Mouse (Mus musculus) liver, embryonic 11.5 days (tissue): Measurements from ENCODE around the gene Fgfr2. TPM values are rescaled to one million over a fixed set of nuclear protein-coding genes. Genes with fewer than 3 reads are reported as not detected.

ENCODE experiments used
- ATAC-seq: fragments of 200-750 bp; cut with Nextera tagmentation; replicated peaks from 2 replicates; pipeline ENCODE4 v1.8.0; 2017; ENCODE audit warnings: moderate number of reproducible peaks, mild to moderate bottlenecking, moderate TSS enrichment, moderate library complexity; ENCODE audit not compliant: low FRiP score
- DNase-seq: peaks from one replicate; pipeline ENCODE4 v3.0.0-alpha.2; 2017; ENCODE audit warnings: low spot score
- H3K27ac ChIP-seq: fragments of 300-500 bp; sonication (generic); 2 replicates; pipeline ENCODE4 v1.5.1; 2014; ENCODE audit warnings: mild to moderate bottlenecking, low read depth, low read length, control low read depth
- H3K27me3 ChIP-seq: fragments of 300-500 bp; sonication (generic); replicated peaks from 2 replicates; pipeline ENCODE4 v1.6.1; 2014; ENCODE audit warnings: low read length, mixed read lengths; ENCODE audit not compliant: control insufficient read depth, insufficient read depth
- H3K36me3 ChIP-seq: fragments of 300-500 bp; sonication (generic); 2 replicates; pipeline ENCODE4 v1.6.1; 2014; ENCODE audit warnings: mild to moderate bottlenecking, low read length, moderate library complexity, mixed read lengths; ENCODE audit not compliant: control insufficient read depth, insufficient read depth
- H3K4me1 ChIP-seq: fragments of 300-500 bp; sonication (generic); replicated peaks from 2 replicates; pipeline ENCODE4 v1.6.1; 2014; ENCODE audit warnings: low read length, mixed read lengths; ENCODE audit not compliant: control insufficient read depth, insufficient read depth
- H3K4me2 ChIP-seq: fragments of 300-500 bp; sonication (generic); 2 replicates; pipeline ENCODE4 v1.6.1; 2014; ENCODE audit warnings: mild to moderate bottlenecking, control low read depth, moderate library complexity
- H3K4me3 ChIP-seq: fragments of 300-500 bp; sonication (generic); 2 replicates; pipeline ENCODE4 v1.5.1; 2014; ENCODE audit warnings: low read depth, low read length, control low read depth
- H3K9ac ChIP-seq: fragments of 300-500 bp; sonication (generic); 2 replicates; pipeline ENCODE4 v1.6.1; 2014; ENCODE audit warnings: low read depth, low read length, control low read depth
- H3K9me3 ChIP-seq: fragments of 300-500 bp; sonication (generic); 2 replicates; pipeline ENCODE4 v1.6.1; 2016; ENCODE audit warnings: low read length, inconsistent platforms, mixed read lengths; ENCODE audit not compliant: control insufficient read depth
- WGBS: fragments of 180-500 bp; shearing (Covaris S2); extraction: QIAGEN DNeasy Blood & Tissue Kit; methylation state at CpG from one replicate; pipeline ENCODE4 v1.1.7; 2014; 5-methylcytosine and 5-hydroxymethylcytosine counted together
- polyA plus RNA-seq: library from polyadenylated mRNA; unstranded; fragments of >200 nt; fragmentation: Nextera tagmentation; extraction: Ambion mirVana; gene quantifications from 2 replicates; pipeline ENCODE4 v1.2.1, GENCODE M21; 2014

The Fgfr2 gene
- polyA plus RNA-seq, 1 experiment from 2014 or later = 32.6 TPM

GRCm38 (mm10) chr7:132110308-132110707 is 1012.8 kb downstream of the Fgfr2 start:
- Histone ChIP-seq H3K9me3 (no peaks in the 10 kb centered on the region), H3K27me3 (no peaks in the 10 kb centered on the region), H3K4me1 (no peaks in the 10 kb centered on the region), H3K36me3 (no peaks in the 10 kb centered on the region), H3K4me3 (no peak overlapping the region), H3K27ac (no peak overlapping the region), H3K9ac (no peak overlapping the region), H3K4me2 (no peak overlapping the region)
- ATAC-seq (no peak), DNase-seq (no peak)
- 81% methylated on average over 3 of the region's 3 CpGs for WGBS

DNA sequence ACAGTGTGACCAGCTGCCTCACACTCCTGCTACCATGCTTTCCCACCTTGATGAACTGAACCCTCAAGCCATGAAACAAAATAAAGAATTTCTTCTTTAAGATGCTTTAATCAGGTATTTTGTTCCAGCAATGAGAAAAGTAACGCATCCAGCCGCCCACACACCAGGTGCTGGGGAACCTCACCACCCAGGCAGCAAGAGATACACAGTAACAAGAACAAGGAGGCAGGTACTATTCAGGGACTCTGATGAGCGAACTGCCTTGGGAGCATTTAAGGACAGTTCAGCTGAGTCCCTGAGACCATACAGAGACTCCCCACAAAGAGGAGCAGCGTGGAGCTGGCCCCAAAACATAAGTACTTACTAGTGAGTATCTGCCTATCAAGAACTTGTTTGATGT is 1016.3 kb downstream of the Fgfr2 start:
- no peaks in the 10 kb centered on the region for H3K27me3 ChIP-seq
- no peak overlapping the region for H3K4me2 ChIP-seq
- no peak overlapping the region for H3K27ac ChIP-seq
- DNase-seq (no peak), ATAC-seq (no peak)
- whole genome bisulfite sequencing = 76% methylated on average over 4 of the region's 4 CpGs
- no peaks in the 10 kb centered on the region for H3K9me3 ChIP-seq
- no peak overlapping the region for H3K9ac ChIP-seq
- H3K36me3 ChIP-seq = no peaks in the 10 kb centered on the region
- H3K4me1 ChIP-seq = no peaks in the 10 kb centered on the region
- no peak overlapping the region for H3K4me3 ChIP-seq

DNA sequence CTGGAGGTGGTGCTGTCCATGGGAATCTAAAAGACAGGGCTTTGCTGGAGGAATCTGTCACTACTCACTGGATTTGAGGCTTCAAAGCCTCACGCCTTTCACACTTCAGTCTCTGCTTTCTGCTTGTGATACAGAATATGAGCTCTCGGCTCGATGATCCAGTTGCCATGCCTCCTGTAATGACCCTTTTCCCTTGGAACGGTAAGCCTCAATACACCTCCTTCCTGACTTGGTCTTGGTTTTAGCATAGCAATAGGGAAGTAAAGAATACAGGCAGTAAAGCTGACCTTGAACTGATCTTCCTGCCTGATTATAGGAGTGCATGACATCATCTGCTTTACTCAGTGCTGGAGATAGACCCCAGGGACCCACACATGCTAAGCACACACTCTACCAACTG is 1017.8 kb downstream of the Fgfr2 start:
- Histone ChIP-seq H3K27me3 (no peaks in the 10 kb centered on the region), H3K4me3 (no peak overlapping the region), H3K4me1 (no peaks in the 10 kb centered on the region), H3K9ac (no peak overlapping the region), H3K9me3 (no peaks in the 10 kb centered on the region), H3K27ac (no peak overlapping the region), H3K4me2 (no peak overlapping the region), H3K36me3 (no peaks in the 10 kb centered on the region)
- ATAC-seq = no peak
- 80% methylated on average over 4 of the region's 4 CpGs for WGBS
- no peak for DNase-seq

GRCm38 (mm10) chr7:132098441-132098840 is 1024.7 kb downstream of the Fgfr2 start:
- no peak for DNase-seq
- no peaks in the 10 kb centered on the region for H3K27me3 ChIP-seq

DNA sequence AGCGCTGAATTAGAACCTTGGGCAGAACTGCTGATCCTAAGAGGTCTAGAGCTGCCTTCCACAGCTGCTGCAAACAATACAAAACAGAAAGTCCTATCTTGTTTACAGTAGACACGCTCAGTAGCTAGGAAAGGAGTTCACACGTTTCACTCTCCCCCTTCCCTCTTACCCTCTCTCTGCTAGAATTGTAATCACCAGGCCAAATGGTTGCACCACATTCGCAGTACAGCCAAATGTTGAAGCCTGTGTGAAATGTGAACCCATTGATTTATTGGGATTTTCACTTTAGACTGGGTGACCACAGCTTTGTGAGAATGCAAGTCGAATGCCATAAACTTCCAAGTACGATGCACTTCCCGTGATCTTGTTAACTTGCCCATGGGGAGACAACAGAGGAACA is 1028.5 kb downstream of the Fgfr2 start:
- Histone ChIP-seq H3K9me3 (no peaks in the 10 kb centered on the region), H3K4me2 (no peak overlapping the region), H3K27ac (no peak overlapping the region), H3K4me1 (no peaks in the 10 kb centered on the region), H3K36me3 (no peaks in the 10 kb centered on the region), H3K9ac (no peak overlapping the region), H3K4me3 (no peak overlapping the region), H3K27me3 (no peaks in the 10 kb centered on the region)
- ATAC-seq = no peak
- WGBS = 62% methylated on average over 7 of the region's 7 CpGs
- no peak for DNase-seq

More at GRCm38 (mm10) chr7:132098441-132098840, 1024.7 kb downstream of the Fgfr2 start:
- ATAC-seq = no peak; the same call in 1 of the 2 replicates
- H3K4me3 ChIP-seq = no peak overlapping the region
- WGBS = 53% methylated on average over 4 of the region's 4 CpGs
- H3K4me2 ChIP-seq = no peak overlapping the region
- no peaks in the 10 kb centered on the region for H3K9me3 ChIP-seq
- H3K9ac ChIP-seq = no peak overlapping the region
- no peak overlapping the region for H3K27ac ChIP-seq
- H3K36me3 ChIP-seq = no peaks in the 10 kb centered on the region
- H3K4me1 ChIP-seq = no peaks in the 10 kb centered on the region

- no peaks in the 10 kb centered on the region for H3K4me1 ChIP-seq
- no peak for ATAC-seq
- DNase-seq = no peak
- H3K9me3 ChIP-seq = no peaks in the 10 kb centered on the region
- H3K36me3 ChIP-seq = no peaks in the 10 kb centered on the region
- no peak overlapping the region for H3K4me2 ChIP-seq
- no peak overlapping the region for H3K4me3 ChIP-seq
- no peak overlapping the region for H3K9ac ChIP-seq
- 87% methylated on average over 7 of the region's 7 CpGs for WGBS
- H3K27me3 ChIP-seq = no peaks in the 10 kb centered on the region
- no peak overlapping the region for H3K27ac ChIP-seq
Measured at GRCm38 (mm10) chr7:132091551-132091950, 1031.6 kb downstream of the Fgfr2 start.

DNA sequence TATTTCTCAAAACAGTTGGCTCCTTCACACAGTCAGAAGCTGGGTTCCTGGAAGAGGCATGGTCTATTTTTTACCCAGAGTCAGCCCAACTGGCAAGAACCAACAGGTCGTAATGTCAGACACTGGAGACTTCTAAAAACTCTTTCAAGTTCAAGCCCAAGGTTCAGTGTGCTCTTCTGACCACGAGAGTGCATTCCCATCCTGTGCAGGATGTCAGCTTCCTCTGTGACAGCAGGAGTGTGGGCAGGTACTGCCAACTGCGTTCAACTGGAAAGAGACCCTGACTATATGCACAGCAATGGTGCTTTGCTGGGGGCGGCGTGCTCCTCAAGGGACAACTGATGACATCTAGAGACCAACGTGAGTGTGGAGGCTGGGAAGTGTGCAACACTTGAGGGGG is 1034.5 kb downstream of the Fgfr2 start:
- Histone ChIP-seq H3K36me3 (no peaks in the 10 kb centered on the region), H3K27ac (no peak overlapping the region; the same call in 1 of the 2 replicates), H3K9me3 (no peaks in the 10 kb centered on the region), H3K9ac (no peak overlapping the region), H3K4me2 (no peak overlapping the region), H3K27me3 (no peaks in the 10 kb centered on the region), H3K4me1 (no peaks in the 10 kb centered on the region), H3K4me3 (no peak overlapping the region)
- 65% methylated on average over 6 of the region's 6 CpGs for WGBS
- ATAC-seq = no peak
- DNase-seq = no peak

GRCm38 (mm10) chr7:132088181-132088580 is 1035.0 kb downstream of the Fgfr2 start:
- DNase-seq (no peak), ATAC-seq (no peak)
- no peak overlapping the region for H3K27ac ChIP-seq
- H3K4me1 ChIP-seq = no peaks in the 10 kb centered on the region
- no peaks in the 10 kb centered on the region for H3K36me3 ChIP-seq
- H3K4me3 ChIP-seq = no peak overlapping the region
- no peak overlapping the region for H3K9ac ChIP-seq
- WGBS = 71% methylated on average over 4 of the region's 4 CpGs
- H3K4me2 ChIP-seq = no peak overlapping the region
- H3K27me3 ChIP-seq = no peaks in the 10 kb centered on the region
- H3K9me3 ChIP-seq = no peaks in the 10 kb centered on the region

DNA sequence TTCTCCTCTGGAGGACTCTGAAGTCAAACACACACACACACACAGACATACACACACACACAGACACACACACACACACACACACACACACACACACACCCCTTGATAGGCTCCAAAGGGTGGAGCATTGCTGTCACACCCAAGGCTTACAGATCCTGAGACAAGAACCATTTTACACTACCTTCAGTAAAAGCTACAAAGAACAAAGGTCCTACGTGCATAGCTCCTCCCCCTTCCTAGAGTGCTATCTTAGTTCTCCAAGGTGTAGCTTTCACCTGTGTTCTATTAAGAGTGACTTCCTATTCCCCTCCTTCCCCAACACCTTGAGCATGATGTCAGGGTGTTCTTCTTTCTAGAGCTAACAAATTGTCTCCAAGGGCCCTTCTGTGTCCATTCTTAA is 1047.3 kb downstream of the Fgfr2 start:
- Histone ChIP-seq H3K27me3 (no peaks in the 10 kb centered on the region), H3K4me3 (no peak overlapping the region), H3K27ac (no peak overlapping the region), H3K4me2 (no peak overlapping the region), H3K9ac (no peak overlapping the region), H3K4me1 (no peaks in the 10 kb centered on the region), H3K36me3 (no peaks in the 10 kb centered on the region), H3K9me3 (no peaks in the 10 kb centered on the region)
- ATAC-seq = no peak
- no peak for DNase-seq
- WGBS = 77% methylated on average over 1 of the region's 1 CpGs
